Mouse (Mus musculus): ENCODE measurements around the gene Rrp7a. TPM values are rescaled to one million over a fixed set of nuclear protein-coding genes. Genes with fewer than 3 reads are reported as not detected.

The Rrp7a gene
- total RNA-seq, 2 experiments from 2014 or later, result 75.1 to 75.6 TPM

- DNase-seq, result no peak
These were observed 10.7 kb downstream of the Rrp7a start for GRCm38 (mm10) chr15:83111874-83112273.

- no peak for DNase-seq
These were observed 11.3 kb downstream of the Rrp7a start for GRCm38 (mm10) chr15:83111290-83111689.

DNA sequence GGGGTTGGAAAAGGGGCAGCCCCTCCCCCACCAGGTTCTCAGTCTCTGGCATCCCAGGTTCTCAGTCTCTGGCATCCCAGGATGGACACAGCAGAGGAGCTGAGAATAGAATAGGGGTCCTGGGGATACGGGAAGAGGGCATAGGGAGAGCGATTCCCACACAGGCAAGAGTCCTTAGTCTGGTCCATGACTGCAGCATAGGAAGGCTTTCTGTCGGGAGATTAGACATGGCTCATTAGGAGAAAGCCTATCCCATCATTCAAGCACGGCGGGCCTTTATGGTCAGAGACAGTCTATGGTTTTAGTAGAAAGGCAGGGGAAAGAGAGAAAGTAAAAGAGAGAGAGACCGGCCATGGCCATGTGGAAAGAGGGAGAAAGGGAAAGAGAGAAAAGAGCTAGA, 14.8 kb downstream of the Rrp7a start:
- no peak for DNase-seq

GRCm38 (mm10) chr15:83106426-83106825, 16.2 kb downstream of the Rrp7a start:
- DNase-seq, result no peak

GRCm38 (mm10) chr15:83103111-83103510, 19.5 kb downstream of the Rrp7a start:
- no peak for DNase-seq

DNA sequence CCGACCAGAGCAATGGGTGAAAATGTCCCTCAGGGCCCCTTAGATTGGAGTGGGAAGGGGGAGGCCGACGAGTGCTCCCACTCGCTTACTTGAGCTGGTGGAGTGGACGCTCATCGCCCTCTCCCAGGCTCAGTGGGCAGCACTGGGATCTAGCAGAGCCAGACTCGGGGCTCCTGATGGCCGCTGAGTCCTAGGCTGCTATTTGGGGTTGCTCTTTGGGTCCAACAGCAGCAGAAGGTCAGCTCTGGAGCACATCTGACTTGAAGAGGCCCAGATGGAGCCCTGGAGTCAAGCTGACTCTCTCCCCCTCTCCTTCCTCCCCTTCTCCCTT, 22.3 kb downstream of the Rrp7a start:
- DNase-seq, result no peak

DNA sequence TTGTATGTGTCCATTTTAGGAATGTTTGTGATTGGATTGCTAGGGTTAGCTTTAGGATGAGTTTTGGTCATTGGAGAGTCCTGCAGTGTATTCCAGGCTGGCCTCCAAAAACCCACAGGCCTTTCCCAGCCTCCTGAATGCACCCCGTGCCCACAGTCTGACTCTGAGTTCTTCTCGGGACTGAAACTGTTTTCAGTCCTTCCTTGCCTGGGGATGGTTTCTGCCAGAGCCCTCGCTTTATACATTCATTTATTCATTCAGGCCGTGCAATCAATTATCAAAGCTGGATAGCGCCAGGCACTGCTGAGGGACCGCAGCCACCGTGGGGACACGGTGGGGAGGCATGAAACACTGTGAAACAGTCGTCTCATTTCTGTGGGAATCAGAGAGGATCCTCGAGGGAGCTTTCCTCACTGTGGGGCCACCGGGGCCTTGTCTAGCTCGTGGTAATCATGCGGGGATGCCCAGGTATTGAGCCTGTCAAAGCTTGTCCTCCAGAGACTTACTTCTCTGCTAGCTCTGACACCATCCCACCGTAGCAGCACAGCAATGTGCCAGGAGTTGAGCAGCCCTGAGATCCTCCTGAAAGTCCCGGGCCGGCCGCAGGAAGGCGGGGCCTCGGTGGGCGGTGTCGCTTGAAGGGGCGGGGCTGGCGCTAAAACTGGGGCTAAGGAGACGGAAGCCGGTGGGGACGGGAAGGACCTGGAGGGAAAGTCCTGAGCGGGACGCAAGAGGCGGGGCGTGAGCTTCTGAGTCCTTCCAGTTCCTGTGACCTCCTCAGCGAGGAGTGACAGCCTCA, 22.9 kb downstream of the Rrp7a start:
- DNase-seq, result peak; percentile 98

- DNase-seq, result no peak
These were observed 26.7 kb downstream of the Rrp7a start for GRCm38 (mm10) chr15:83095950-83096349.

DNA sequence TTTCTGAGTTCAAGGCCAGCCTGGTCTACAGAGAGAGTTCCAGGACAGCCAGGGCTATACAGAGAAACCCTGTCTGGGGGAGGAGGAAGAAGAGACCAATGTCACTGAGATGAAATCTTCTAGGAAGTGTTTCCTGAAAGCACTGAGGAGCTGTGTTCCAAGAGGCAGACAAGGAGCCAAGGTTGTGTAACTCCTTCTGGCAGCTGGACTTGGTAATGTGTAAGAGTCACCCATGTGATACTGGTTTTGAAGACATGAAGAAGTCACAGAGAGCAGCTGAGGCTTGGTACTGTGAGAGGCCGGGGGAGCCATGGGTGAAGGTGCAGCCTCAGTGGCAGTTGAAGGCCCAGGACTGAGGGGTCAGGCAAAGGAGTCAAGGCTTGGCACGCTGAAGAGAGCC, 28.9 kb downstream of the Rrp7a start:
- peak; percentile 58 for DNase-seq

DNA sequence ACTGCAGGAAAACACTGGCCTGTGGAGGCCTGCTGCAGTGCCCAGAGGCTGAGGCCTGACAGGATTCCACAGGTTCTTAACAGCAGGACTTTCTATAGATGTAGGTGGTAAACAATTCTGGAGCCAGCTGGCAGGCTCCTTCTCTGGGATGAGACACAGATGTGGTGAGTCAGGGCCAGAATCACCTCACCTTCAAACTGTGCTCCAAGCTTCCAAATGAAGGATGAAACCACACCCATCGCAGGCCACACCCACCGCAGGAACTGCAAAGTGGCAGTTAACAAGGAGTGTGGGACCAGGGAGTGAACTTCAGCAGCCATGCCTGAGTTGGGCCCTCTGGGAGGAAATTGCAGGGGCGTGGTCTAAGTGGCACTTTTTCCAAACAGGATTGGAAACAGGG, 31.7 kb downstream of the Rrp7a start:
- DNase-seq, result no peak

DNA sequence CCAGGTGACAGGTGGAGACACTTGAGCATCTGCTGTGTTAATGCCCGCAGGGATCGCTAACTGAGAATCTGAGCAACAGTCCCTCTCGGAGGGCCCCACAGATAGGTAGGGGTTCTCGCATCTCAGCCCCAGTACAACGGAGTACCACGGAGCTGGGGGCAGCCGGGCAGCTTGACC, 33.3 kb downstream of the Rrp7a start, which contains the start of gene Serhl:
Serhl (plus strand) TSS at position 78 of the 177 bp plus-strand sequence.
- DNase-seq, result no peak

DNA sequence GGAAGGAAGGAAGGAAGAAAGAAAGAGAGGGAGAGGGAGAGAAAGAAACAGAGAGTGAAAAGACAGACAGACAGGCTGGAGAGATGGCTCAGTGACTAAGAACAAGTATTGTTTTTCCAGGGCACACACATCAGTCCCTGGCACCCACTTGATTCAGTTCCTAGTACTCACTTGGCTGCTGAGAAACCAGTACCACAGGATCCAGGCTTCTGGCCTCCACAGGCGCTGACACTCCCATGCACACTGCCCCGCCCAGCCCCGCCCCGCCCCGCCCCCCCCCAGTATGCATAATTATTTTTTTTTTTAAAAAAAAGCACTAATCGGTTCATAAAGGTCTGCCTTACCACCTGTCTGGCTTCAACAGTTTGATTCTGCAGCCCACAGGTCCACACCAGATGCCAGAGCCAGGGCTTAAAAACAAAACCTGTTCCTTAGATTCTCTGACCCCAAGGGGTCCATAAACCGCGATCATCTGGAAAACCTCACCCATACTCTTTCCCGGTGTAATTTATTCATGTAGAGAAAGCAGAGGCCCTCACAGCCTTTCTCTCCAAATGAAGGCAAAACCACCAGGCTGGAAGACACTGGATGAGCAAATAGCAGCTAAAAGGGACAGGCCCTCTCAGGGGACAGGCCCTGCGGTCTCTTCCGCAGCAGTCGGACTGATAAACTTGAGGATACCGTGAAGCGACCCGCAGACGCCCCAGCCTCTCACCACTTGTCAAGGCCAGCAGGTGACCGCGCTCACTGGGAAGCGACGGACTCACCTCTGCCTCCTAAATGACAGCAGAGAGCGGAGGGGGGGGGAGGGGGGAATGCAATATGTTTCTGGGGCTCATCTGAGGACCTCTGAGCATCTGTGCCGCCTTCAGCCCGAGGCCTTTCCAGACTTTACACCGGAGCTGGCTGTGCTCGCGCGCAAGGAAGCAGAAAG, 33.8 kb downstream of the Rrp7a start:
- DNase-seq, result no peak

DNA sequence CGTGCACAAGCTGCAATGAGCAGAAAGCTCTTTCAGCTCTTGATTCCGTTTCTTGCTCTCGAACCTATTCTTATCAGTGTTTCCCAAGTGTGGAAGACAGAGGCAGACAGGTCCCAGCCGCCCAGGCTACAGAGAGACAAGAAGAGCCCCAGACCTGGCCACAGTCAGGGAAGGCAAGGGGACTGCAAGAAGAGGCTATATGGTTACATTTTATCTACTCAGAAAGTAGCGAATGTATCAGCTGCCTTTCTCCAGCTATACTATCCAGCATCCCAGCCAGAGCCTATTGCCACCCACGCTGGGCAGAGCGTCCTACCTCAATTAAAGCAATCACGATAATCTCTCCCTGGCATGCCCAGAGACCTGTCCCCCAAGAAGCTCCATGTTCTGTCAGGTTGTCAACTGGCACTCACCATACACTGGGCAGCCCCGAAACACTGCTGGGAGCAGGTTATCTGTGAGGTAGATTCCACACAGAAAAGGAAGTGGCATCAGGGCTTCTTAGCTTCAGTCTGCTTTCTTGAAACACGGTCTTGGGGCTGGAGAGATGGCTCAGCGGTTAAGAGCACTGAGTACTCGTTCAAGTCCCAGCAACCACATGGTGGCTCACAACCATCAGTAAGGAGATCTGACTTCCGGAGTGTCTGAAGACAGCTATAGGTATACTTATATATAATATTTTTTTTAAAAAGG, 35.8 kb downstream of the Rrp7a start:
- no peak for DNase-seq

DNA sequence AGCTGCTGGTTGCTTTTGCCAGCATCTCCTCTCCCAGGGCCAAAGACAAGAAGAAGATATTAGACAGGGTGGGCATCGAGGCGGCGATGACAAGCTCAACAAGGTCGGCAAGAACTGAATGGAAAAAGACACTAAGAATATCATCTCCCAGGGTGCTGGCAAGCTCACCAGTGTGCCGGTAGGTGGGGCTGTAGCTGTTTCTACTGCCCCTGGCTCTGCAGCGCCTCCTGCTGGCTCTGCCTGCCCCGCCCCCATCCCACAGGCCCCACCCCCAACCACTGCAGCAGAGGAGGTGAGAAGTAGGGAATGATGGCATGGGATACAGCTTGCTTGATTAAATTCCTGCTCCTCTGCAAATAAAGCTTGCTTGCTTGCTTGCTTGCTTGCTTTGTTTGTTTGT, 36.7 kb downstream of the Rrp7a start:
- peak; percentile 79 for DNase-seq

DNA sequence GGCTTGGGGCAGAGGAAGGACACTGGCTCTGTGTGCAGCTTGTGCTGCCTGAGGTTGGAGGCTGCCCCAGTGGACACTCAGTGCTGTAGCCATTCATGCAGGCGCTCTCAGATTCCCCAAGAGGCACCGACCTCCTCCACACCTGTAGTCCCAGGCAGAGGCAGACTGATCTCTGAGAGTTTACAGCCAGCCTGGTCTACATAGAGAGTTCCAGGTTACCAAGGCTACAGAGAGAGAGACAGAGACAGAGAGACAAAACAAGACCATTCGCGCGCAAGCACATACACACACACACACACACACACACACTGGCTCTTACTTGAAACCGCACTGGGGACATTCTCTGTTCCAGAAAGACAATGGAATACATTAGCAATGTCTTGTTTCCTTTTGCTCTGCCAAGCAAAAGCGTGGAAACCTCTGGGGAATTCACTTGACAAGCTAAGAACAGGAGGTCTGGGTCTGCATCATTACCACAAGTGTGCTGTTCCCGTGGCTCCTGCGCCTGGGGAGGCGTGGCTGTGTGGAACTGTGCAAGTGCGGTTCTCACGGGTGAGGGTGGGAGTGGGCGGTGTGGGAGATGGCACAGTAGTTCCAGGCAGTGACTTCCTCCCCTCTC, 38.5 kb downstream of the Rrp7a start:
- peak; percentile 30 for DNase-seq

GRCm38 (mm10) chr15:83083530-83083929, 39.1 kb downstream of the Rrp7a start:
- no peak for DNase-seq

GRCm38 (mm10) chr15:83075607-83076525, 46.7 kb downstream of the Rrp7a start:
- DNase-seq, result no peak

- DNase-seq, result peak; percentile 73
These were observed 48.4 kb downstream of the Rrp7a start for GRCm38 (mm10) chr15:83074179-83074578.

DNA sequence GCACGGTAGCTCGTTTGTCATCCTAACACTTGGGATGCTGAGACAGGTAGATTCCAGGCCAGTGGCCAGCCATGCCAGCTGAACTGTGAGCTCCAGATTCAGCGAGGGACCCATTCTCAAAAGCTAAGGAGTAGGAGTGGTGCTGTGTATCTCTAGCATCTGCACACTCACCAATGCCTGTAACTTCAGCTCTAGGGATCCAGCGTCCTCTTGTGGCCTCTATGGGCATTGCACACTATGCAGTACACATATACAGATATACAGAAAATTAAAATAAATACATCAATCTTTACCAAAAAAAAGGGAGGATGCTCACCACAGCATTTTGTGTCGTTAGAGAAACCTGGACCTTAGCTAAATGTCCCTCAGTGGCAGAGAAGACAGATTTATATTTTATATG, 50.8 kb downstream of the Rrp7a start:
- no peak for DNase-seq

GRCm38 (mm10) chr15:83070942-83071341, 51.7 kb downstream of the Rrp7a start:
- no peak for DNase-seq

GRCm38 (mm10) chr15:83068270-83068669, 54.3 kb downstream of the Rrp7a start:
- no peak for DNase-seq

DNA sequence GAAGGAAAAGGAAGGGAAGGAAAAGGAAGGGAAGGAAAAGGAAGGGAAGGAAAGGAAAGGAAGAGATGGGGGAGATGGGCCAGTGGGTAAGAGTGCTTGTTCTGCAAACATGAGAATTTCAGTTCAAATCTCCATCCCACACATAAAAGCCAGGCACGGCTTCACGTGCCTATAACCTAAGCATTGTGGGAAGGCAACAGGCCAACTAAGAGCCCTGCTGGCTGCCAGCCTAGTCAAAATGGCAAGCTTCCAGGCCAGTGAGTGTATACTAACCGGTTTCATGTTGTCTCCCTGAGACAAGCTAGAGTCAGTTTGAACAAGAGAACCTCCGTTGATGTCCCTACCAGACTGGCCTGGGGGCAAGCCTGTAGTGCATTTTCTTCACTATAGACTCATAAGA, 57.1 kb downstream of the Rrp7a start:
- DNase-seq, result peak; percentile 90
